Mouse (Mus musculus): ENCODE results near the gene Akip1. TPM values are rescaled to one million over a fixed set of nuclear protein-coding genes. Genes with fewer than 3 reads are reported as not detected.
A peak's percentile ranks its signal among the peaks of the same experiment; 100 is the strongest.

Akip1 gene
- polyA plus RNA-seq, 1 experiment from 2014 or later: 30.9 TPM

GRCm38 (mm10) chr7:109713434-109713982 lies 10.0 kb downstream of the Akip1 start:
- Histone ChIP-seq H3K4me2 (ENCODE audit: low read length) (no peak overlapping the region), H3K9me3 (ENCODE audit: control insufficient read depth, low read length) (no peaks in the 10 kb centered on the region), H3K27me3 (replicated peaks; ENCODE audit: control insufficient read depth, insufficient read depth, low read length) (no peaks in the 10 kb centered on the region), H3K9ac (ENCODE audit: low read length) (no peak overlapping the region), H3K4me3 (ENCODE audit: low read depth, low read length) (no peak overlapping the region), H3K4me1 (replicated peaks; ENCODE audit: control insufficient read depth, insufficient read depth, low read length) (peaks cover 5% of the 10 kb centered on the region), H3K27ac (ENCODE audit: low read depth) (no peak overlapping the region), H3K36me3 (ENCODE audit: control insufficient read depth, insufficient read depth, low read length) (peaks cover 20% of the 10 kb centered on the region)
- ATAC-seq (replicated peaks; ENCODE audit: low FRiP score, low TSS enrichment, low read depth) (no peak), DNase-seq (ENCODE audit: low spot score) (no peak)
- WGBS: 90% methylated on average over 2 of the region's 2 CpGs

GRCm38 (mm10) chr7:109719286-109719685 lies 15.8 kb downstream of the Akip1 start:
- ATAC-seq (replicated peaks; ENCODE audit: low FRiP score, low TSS enrichment, low read depth): no peak
- Histone ChIP-seq H3K9ac (ENCODE audit: low read length) (no peak overlapping the region), H3K36me3 (ENCODE audit: control insufficient read depth, insufficient read depth, low read length) (no peaks in the 10 kb centered on the region), H3K27ac (ENCODE audit: low read depth) (no peak overlapping the region), H3K4me1 (replicated peaks; ENCODE audit: control insufficient read depth, insufficient read depth, low read length) (no peaks in the 10 kb centered on the region), H3K9me3 (ENCODE audit: control insufficient read depth, low read length) (peaks cover 3% of the 10 kb centered on the region; the same call in 1 of the 2 replicates), H3K4me2 (ENCODE audit: low read length) (no peak overlapping the region), H3K4me3 (ENCODE audit: low read depth, low read length) (no peak overlapping the region), H3K27me3 (replicated peaks; ENCODE audit: control insufficient read depth, insufficient read depth, low read length) (no peaks in the 10 kb centered on the region)
- 64% methylated on average over 9 of the region's 9 CpGs for WGBS
- DNase-seq (ENCODE audit: low spot score): no peak

- Histone ChIP-seq H3K9me3 (ENCODE audit: control insufficient read depth, low read length) (peaks cover 3% of the 10 kb centered on the region; the same call in 1 of the 2 replicates), H3K4me2 (ENCODE audit: low read length) (no peak overlapping the region), H3K4me3 (ENCODE audit: low read depth, low read length) (no peak overlapping the region), H3K4me1 (replicated peaks; ENCODE audit: control insufficient read depth, insufficient read depth, low read length) (no peaks in the 10 kb centered on the region), H3K9ac (ENCODE audit: low read length) (no peak overlapping the region), H3K27ac (ENCODE audit: low read depth) (no peak overlapping the region), H3K36me3 (ENCODE audit: control insufficient read depth, insufficient read depth, low read length) (no peaks in the 10 kb centered on the region), H3K27me3 (replicated peaks; ENCODE audit: control insufficient read depth, insufficient read depth, low read length) (no peaks in the 10 kb centered on the region)
- no peak for ATAC-seq (replicated peaks; ENCODE audit: low FRiP score, low TSS enrichment, low read depth)
- no peak for DNase-seq (ENCODE audit: low spot score)
- WGBS: 94% methylated on average over 2 of the region's 2 CpGs
These were observed 19.1 kb downstream of the Akip1 start for GRCm38 (mm10) chr7:109722618-109723017.

- H3K9me3 ChIP-seq (ENCODE audit: control insufficient read depth, low read length): peaks cover 3% of the 10 kb centered on the region; the same call in 1 of the 2 replicates
- H3K27ac ChIP-seq (ENCODE audit: low read depth): no peak overlapping the region
- no peaks in the 10 kb centered on the region for H3K36me3 ChIP-seq (ENCODE audit: control insufficient read depth, insufficient read depth, low read length)
- no peak overlapping the region for H3K9ac ChIP-seq (ENCODE audit: low read length)
- no peak overlapping the region for H3K4me3 ChIP-seq (ENCODE audit: low read depth, low read length)
- no peak overlapping the region for H3K4me2 ChIP-seq (ENCODE audit: low read length)
- 92% methylated on average over 8 of the region's 8 CpGs for WGBS
- ATAC-seq (replicated peaks; ENCODE audit: low FRiP score, low TSS enrichment, low read depth) (no peak), DNase-seq (ENCODE audit: low spot score) (no peak)
- H3K4me1 ChIP-seq (replicated peaks; ENCODE audit: control insufficient read depth, insufficient read depth, low read length): no peaks in the 10 kb centered on the region
- H3K27me3 ChIP-seq (replicated peaks; ENCODE audit: control insufficient read depth, insufficient read depth, low read length): no peaks in the 10 kb centered on the region
These were observed 19.6 kb downstream of the Akip1 start for GRCm38 (mm10) chr7:109723114-109723513.

GRCm38 (mm10) chr7:109723697-109724096 lies 20.2 kb downstream of the Akip1 start, which contains the start of gene BC051019:
TSS of gene BC051019 (minus strand) at chr7:109723850.
- Histone ChIP-seq H3K27me3 (replicated peaks; ENCODE audit: control insufficient read depth, insufficient read depth, low read length) (no peaks in the 10 kb centered on the region), H3K4me3 (ENCODE audit: low read depth, low read length) (no peak within 1 kb of the TSS), H3K4me2 (ENCODE audit: low read length) (no peak within 1 kb of the TSS), H3K4me1 (replicated peaks; ENCODE audit: control insufficient read depth, insufficient read depth, low read length) (no peaks in the 10 kb centered on the region), H3K9ac (ENCODE audit: low read length) (no peak within 1 kb of the TSS), H3K27ac (ENCODE audit: low read depth) (no peak within 1 kb of the TSS), H3K36me3 (ENCODE audit: control insufficient read depth, insufficient read depth, low read length) (no peaks in the 10 kb centered on the region), H3K9me3 (ENCODE audit: control insufficient read depth, low read length) (peaks cover 3% of the 10 kb centered on the region; the same call in 1 of the 2 replicates)
- no peak for DNase-seq (ENCODE audit: low spot score)
- WGBS: 91% methylated on average over 5 of the region's 5 CpGs
- ATAC-seq (replicated peaks; ENCODE audit: low FRiP score, low TSS enrichment, low read depth): no peak

- Histone ChIP-seq H3K27me3 (replicated peaks; ENCODE audit: control insufficient read depth, insufficient read depth, low read length) (no peaks in the 10 kb centered on the region), H3K4me1 (replicated peaks; ENCODE audit: control insufficient read depth, insufficient read depth, low read length) (peaks cover 6% of the 10 kb centered on the region; the same call in 1 of the 2 replicates), H3K9ac (ENCODE audit: low read length) (no peak within 1 kb of the TSS), H3K27ac (ENCODE audit: low read depth) (no peak within 1 kb of the TSS), H3K36me3 (ENCODE audit: control insufficient read depth, insufficient read depth, low read length) (peaks cover 11% of the 10 kb centered on the region), H3K9me3 (ENCODE audit: control insufficient read depth, low read length) (no peaks in the 10 kb centered on the region), H3K4me3 (ENCODE audit: low read depth, low read length) (no peak within 1 kb of the TSS), H3K4me2 (ENCODE audit: low read length) (no peak within 1 kb of the TSS)
- no peak for ATAC-seq (replicated peaks; ENCODE audit: low FRiP score, low TSS enrichment, low read depth)
- no peak for DNase-seq (ENCODE audit: low spot score)
- 79% methylated on average over 5 of the region's 5 CpGs for WGBS
These were observed 28.1 kb downstream of the Akip1 start, which contains the start of gene Ascl3 for GRCm38 (mm10) chr7:109731626-109732025. TSS of gene Ascl3 (minus strand) at chr7:109731726.

- H3K9me3 ChIP-seq (ENCODE audit: control insufficient read depth, low read length): no peaks in the 10 kb centered on the region
- ATAC-seq (replicated peaks; ENCODE audit: low FRiP score, low TSS enrichment, low read depth): no peak
- H3K4me1 ChIP-seq (replicated peaks; ENCODE audit: control insufficient read depth, insufficient read depth, low read length): 0 out of 2 replicates have a peak, but pooled peaks cover 5% of the 10 kb centered on the region
- DNase-seq (ENCODE audit: low spot score): no peak
- 76% methylated on average over 4 of the region's 4 CpGs for WGBS
- H3K4me3 ChIP-seq (ENCODE audit: low read depth, low read length): no peak overlapping the region
- H3K27me3 ChIP-seq (replicated peaks; ENCODE audit: control insufficient read depth, insufficient read depth, low read length): no peaks in the 10 kb centered on the region
- peaks cover 15% of the 10 kb centered on the region for H3K36me3 ChIP-seq (ENCODE audit: control insufficient read depth, insufficient read depth, low read length)
- no peak overlapping the region for H3K9ac ChIP-seq (ENCODE audit: low read length)
- H3K27ac ChIP-seq (ENCODE audit: low read depth): no peak overlapping the region
- no peak overlapping the region for H3K4me2 ChIP-seq (ENCODE audit: low read length)
These were observed 31.3 kb downstream of the Akip1 start for GRCm38 (mm10) chr7:109734806-109735205.

GRCm38 (mm10) chr7:109739822-109740370 lies 36.4 kb downstream of the Akip1 start:
- no peaks in the 10 kb centered on the region for H3K27me3 ChIP-seq (replicated peaks; ENCODE audit: control insufficient read depth, insufficient read depth, low read length)
- no peak overlapping the region for H3K9ac ChIP-seq (ENCODE audit: low read length)
- DNase-seq (ENCODE audit: low spot score) (no peak), ATAC-seq (replicated peaks; ENCODE audit: low FRiP score, low TSS enrichment, low read depth) (0 out of 2 replicates have a peak, but pooled peaks have one; percentile 50)
- H3K27ac ChIP-seq (ENCODE audit: low read depth): no peak overlapping the region
- WGBS: 47% methylated on average over 5 of the region's 5 CpGs
- H3K4me1 ChIP-seq (replicated peaks; ENCODE audit: control insufficient read depth, insufficient read depth, low read length): peaks cover 3% of the 10 kb centered on the region; the same call in 1 of the 2 replicates
- no peaks in the 10 kb centered on the region for H3K9me3 ChIP-seq (ENCODE audit: control insufficient read depth, low read length)
- H3K4me3 ChIP-seq (ENCODE audit: low read depth, low read length): no peak overlapping the region
- no peak overlapping the region for H3K4me2 ChIP-seq (ENCODE audit: low read length)
- H3K36me3 ChIP-seq (ENCODE audit: control insufficient read depth, insufficient read depth, low read length): peaks cover 37% of the 10 kb centered on the region

- no peak overlapping the region for H3K27ac ChIP-seq (ENCODE audit: low read depth)
- peaks cover 3% of the 10 kb centered on the region; the same call in 1 of the 2 replicates for H3K4me1 ChIP-seq (replicated peaks; ENCODE audit: control insufficient read depth, insufficient read depth, low read length)
- H3K9me3 ChIP-seq (ENCODE audit: control insufficient read depth, low read length): no peaks in the 10 kb centered on the region
- no peak overlapping the region for H3K4me2 ChIP-seq (ENCODE audit: low read length)
- no peaks in the 10 kb centered on the region for H3K27me3 ChIP-seq (replicated peaks; ENCODE audit: control insufficient read depth, insufficient read depth, low read length)
- H3K36me3 ChIP-seq (ENCODE audit: control insufficient read depth, insufficient read depth, low read length): peaks cover 38% of the 10 kb centered on the region
- DNase-seq (ENCODE audit: low spot score) (no peak), ATAC-seq (replicated peaks; ENCODE audit: low FRiP score, low TSS enrichment, low read depth) (no peak)
- 95% methylated on average over 1 of the region's 1 CpGs for WGBS
- no peak overlapping the region for H3K9ac ChIP-seq (ENCODE audit: low read length)
- H3K4me3 ChIP-seq (ENCODE audit: low read depth, low read length): no peak overlapping the region
These were observed 37.6 kb downstream of the Akip1 start for GRCm38 (mm10) chr7:109741060-109741459.
